Comparison of ENCODE assay signal across 7 mouse cellular contexts in genomic region chr9:47688297-47688696, GRCm38 (mm10).
DNase-seq lines count a peak whose midpoint lies in the region; ATAC-seq lines count a peak whose summit lies in the region.

No protein-coding gene starts in this region.

- no peak overlapping the region for H3K9ac ChIP-seq in neural tube, embryonic 15.5 days (replicated peaks)

- WGBS in heart, embryonic 10.5 days = 28% methylated on average over 10 of the region's 10 CpGs
- 38% methylated on average over 10 of the region's 10 CpGs for WGBS in neural tube, embryonic 15.5 days
- WGBS in hindbrain, embryonic 10.5 days = 82% methylated on average over 10 of the region's 10 CpGs

- DNase-seq in urinary bladder, postnatal 14 days (ENCODE audit: low spot score) = peak; percentile 38
- DNase-seq in urinary bladder, postnatal 25 days (ENCODE audit: low spot score) = no peak
- DNase-seq in heart, embryonic 10.5 days (ENCODE audit: low spot score) = peak; percentile 79
- DNase-seq in kidney, postnatal 4 days = peak; percentile 81 to 88
- DNase-seq in hindbrain, embryonic 10.5 days (ENCODE audit: low spot score) = no peak

- peak overlapping the region; percentile 31; the same call in 1 of the 2 replicates for H3K4me3 ChIP-seq in heart, embryonic 10.5 days
- no peak overlapping the region for H3K4me3 ChIP-seq in neural tube, embryonic 15.5 days (replicated peaks)
- H3K4me3 ChIP-seq in hindbrain, embryonic 10.5 days = no peak overlapping the region

- no peak for ATAC-seq in monocyte, adult 5-6 weeks (replicated peaks; ENCODE audit: insufficient number of reproducible peaks, low FRiP score, low TSS enrichment, poor library complexity, severe bottlenecking)
- ATAC-seq in neural tube, embryonic 15.5 days (ENCODE audit: low FRiP score) = no peak

- H3K27me3 ChIP-seq in heart, embryonic 10.5 days (ENCODE audit: insufficient read depth, poor library complexity, severe bottlenecking) = no peaks in the 10 kb centered on the region
- no peaks in the 10 kb centered on the region for H3K27me3 ChIP-seq in neural tube, embryonic 15.5 days (replicated peaks)
- no peaks in the 10 kb centered on the region for H3K27me3 ChIP-seq in hindbrain, embryonic 10.5 days (ENCODE audit: insufficient read depth, poor library complexity, severe bottlenecking)

- no peaks in the 10 kb centered on the region for H3K36me3 ChIP-seq in heart, embryonic 10.5 days
- no peaks in the 10 kb centered on the region for H3K36me3 ChIP-seq in neural tube, embryonic 15.5 days
- no peaks in the 10 kb centered on the region for H3K36me3 ChIP-seq in hindbrain, embryonic 10.5 days

- H3K27ac ChIP-seq in heart, embryonic 10.5 days = peak overlapping the region; percentile 71
- no peak overlapping the region for H3K27ac ChIP-seq in neural tube, embryonic 15.5 days (replicated peaks)
- no peak overlapping the region for H3K27ac ChIP-seq in hindbrain, embryonic 10.5 days

- no peak overlapping the region for H3K4me2 ChIP-seq in neural tube, embryonic 15.5 days

- H3K9me3 ChIP-seq in heart, embryonic 10.5 days = no peaks in the 10 kb centered on the region
- H3K9me3 ChIP-seq in neural tube, embryonic 15.5 days (replicated peaks) = no peaks in the 10 kb centered on the region
- no peaks in the 10 kb centered on the region for H3K9me3 ChIP-seq in hindbrain, embryonic 10.5 days

- H3K4me1 ChIP-seq in heart, embryonic 10.5 days = peaks cover 23% of the 10 kb centered on the region
- peaks cover 12% of the 10 kb centered on the region; the same call in 1 of the 2 replicates for H3K4me1 ChIP-seq in neural tube, embryonic 15.5 days
- H3K4me1 ChIP-seq in hindbrain, embryonic 10.5 days (replicated peaks) = peaks cover 23% of the 10 kb centered on the region

Comparison
In these comparisons a context has a peak if more than half of its experiments do, and no peak if none do; other contexts are left out.
1. DNase-seq: peak in urinary bladder, postnatal 14 days (single experiment), heart, embryonic 10.5 days (single experiment) and kidney, postnatal 4 days (2 of 2); none in urinary bladder, postnatal 25 days (single experiment) and hindbrain, embryonic 10.5 days (single experiment).